9 mouse cellular contexts compared by ENCODE assay signal in the genomic region with DNA sequence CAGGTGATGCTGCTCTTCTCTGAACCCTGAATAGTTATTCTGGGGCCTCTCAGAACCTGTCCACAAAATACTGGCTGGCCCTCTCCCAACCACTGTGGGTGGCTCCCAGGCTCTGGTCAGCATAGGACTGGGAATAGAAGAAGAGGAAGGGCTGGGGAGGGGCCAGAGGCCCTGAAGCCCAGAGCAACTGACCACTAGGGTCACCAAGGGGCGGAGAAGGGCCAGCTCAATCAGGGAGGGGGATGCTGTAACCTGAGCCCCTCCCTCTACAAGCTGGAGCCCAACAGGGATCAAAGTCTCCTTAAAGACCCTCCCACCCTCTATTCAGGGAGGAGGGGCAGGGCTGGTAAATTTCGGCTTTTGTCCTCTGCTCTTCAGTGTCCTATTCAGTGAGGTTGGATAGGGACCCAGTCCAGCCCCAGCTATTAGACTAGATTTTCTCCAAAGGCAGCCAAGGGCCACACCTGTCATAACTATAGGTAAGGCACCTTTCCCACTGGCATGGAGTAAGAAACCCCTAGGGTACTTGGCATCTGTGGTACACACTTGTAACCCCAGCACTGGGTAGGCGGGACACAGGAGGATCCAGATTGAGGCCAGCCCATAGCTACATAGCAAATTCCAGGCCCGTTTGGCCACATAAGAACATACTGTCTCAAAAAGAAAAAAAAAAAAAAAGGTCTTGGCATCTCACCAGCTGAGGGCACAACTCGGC. TPM values are rescaled to one million over a fixed set of nuclear protein-coding genes. Genes with fewer than 3 reads are reported as not detected.
DNase-seq lines count a peak whose midpoint lies in the region; ATAC-seq and TF ChIP-seq lines count a peak whose summit lies in the region.
"Had no signal": no experiment of that assay in that cellular context is flagged by ENCODE, and none has a peak within 500 bp of the region (broad histone marks: within the 10 kb centered on the region; RNA-seq: fewer than 3 reads in every experiment).

A gene (minus strand): TSS at position 663 of the 715 bp plus-strand sequence.

- no peaks in the 10 kb centered on the region for H3K9me3 ChIP-seq in kidney, embryonic 15.5 days (replicated peaks)
- no peaks in the 10 kb centered on the region for H3K9me3 ChIP-seq in embryonic facial prominence, embryonic 13.5 days
- no peaks in the 10 kb centered on the region for H3K9me3 ChIP-seq in neural tube, embryonic 15.5 days (replicated peaks)

- WGBS in kidney, embryonic 15.5 days, result 36% methylated on average over 5 of the region's 5 CpGs
- 30% methylated on average over 5 of the region's 5 CpGs for WGBS in embryonic facial prominence, embryonic 13.5 days
- WGBS in liver, adult 2 months, result 27% methylated on average over 5 of the region's 5 CpGs
- WGBS in neural tube, embryonic 15.5 days, result 29% methylated on average over 5 of the region's 5 CpGs

- ATAC-seq in kidney, embryonic 15.5 days (replicated peaks; ENCODE audit: low FRiP score), result 0 out of 2 replicates have a peak, but pooled peaks have one; percentile 4
- ATAC-seq in embryonic facial prominence, embryonic 13.5 days (ENCODE audit: insufficient number of reproducible peaks, insufficient read depth, low FRiP score, low TSS enrichment, low read depth), result no peak
- ATAC-seq in neural tube, embryonic 15.5 days (ENCODE audit: low FRiP score), result no peak

- no peak within 1 kb of the TSS for H3K4me2 ChIP-seq in kidney, embryonic 15.5 days
- H3K4me2 ChIP-seq in embryonic facial prominence, embryonic 13.5 days, result no peak within 1 kb of the TSS
- no peak within 1 kb of the TSS for H3K4me2 ChIP-seq in neural tube, embryonic 15.5 days

- peak within 1 kb of the TSS; percentile 56 for H3K27ac ChIP-seq in kidney, embryonic 15.5 days
- peak within 1 kb of the TSS; percentile 11; the same call in 1 of the 2 replicates for H3K27ac ChIP-seq in embryonic facial prominence, embryonic 13.5 days
- H3K27ac ChIP-seq in liver, adult 2 months (replicated peaks; ENCODE audit: insufficient read depth, low read depth, low read length), result peak within 1 kb of the TSS; percentile 15
- 0 out of 2 replicates have a peak within 1 kb of the TSS, but pooled peaks have one; percentile 19 for H3K27ac ChIP-seq in neural tube, embryonic 15.5 days (replicated peaks)

- H3K9ac ChIP-seq in kidney, embryonic 15.5 days, result 0 out of 2 replicates have a peak within 1 kb of the TSS, but pooled peaks have one; percentile 9
- peak within 1 kb of the TSS; percentile 41 for H3K9ac ChIP-seq in embryonic facial prominence, embryonic 13.5 days
- H3K9ac ChIP-seq in liver, adult 2 months (ENCODE audit: low read depth, low read length), result no peak within 1 kb of the TSS
- H3K9ac ChIP-seq in neural tube, embryonic 15.5 days (replicated peaks), result no peak within 1 kb of the TSS

- peaks cover 9% of the 10 kb centered on the region; the same call in 1 of the 2 replicates for H3K79me2 ChIP-seq in liver, adult 2 months (ENCODE audit: control insufficient read depth, insufficient read depth, low read length)

- no peak for TF ChIP-seq CTCF in liver, adult 2 months (IDR thresholded peaks at IDR 0.05; ENCODE audit: low read depth, low read length)

- no peak for TF ChIP-seq POLR2A in liver, adult 2 months (IDR thresholded peaks at IDR 0.05; ENCODE audit: extremely low read depth, insufficient read depth, low read length)

- H3K4me3 ChIP-seq in kidney, embryonic 15.5 days (replicated peaks), result no peak within 1 kb of the TSS
- no peak within 1 kb of the TSS for H3K4me3 ChIP-seq in embryonic facial prominence, embryonic 13.5 days
- H3K4me3 ChIP-seq in liver, adult 2 months (ENCODE audit: insufficient read depth, low read depth, low read length), result no peak within 1 kb of the TSS
- H3K4me3 ChIP-seq in neural tube, embryonic 15.5 days (replicated peaks), result no peak within 1 kb of the TSS

- DNase-seq in kidney, adult 11 months, result no peak
- no peak for DNase-seq in liver, adult 2 months (ENCODE audit: extremely low read depth, low read depth, low spot score)
- DNase-seq in right cerebral cortex, postnatal 25 days, result no peak
- DNase-seq in lung, postnatal 4 days, result no peak
- no peak for DNase-seq in ovary, adult 18-20 months (ENCODE audit: low spot score)
- DNase-seq: lung, postnatal 36 days had no signal

- H3K27me3 ChIP-seq in kidney, embryonic 15.5 days, result no peaks in the 10 kb centered on the region
- H3K27me3 ChIP-seq in embryonic facial prominence, embryonic 13.5 days, result no peaks in the 10 kb centered on the region
- no peaks in the 10 kb centered on the region for H3K27me3 ChIP-seq in liver, adult 2 months (ENCODE audit: control insufficient read depth, insufficient read depth, low read length)
- H3K27me3 ChIP-seq in neural tube, embryonic 15.5 days (replicated peaks), result no peaks in the 10 kb centered on the region

- peaks cover 55% of the 10 kb centered on the region for H3K36me3 ChIP-seq in kidney, embryonic 15.5 days
- peaks cover 71% of the 10 kb centered on the region for H3K36me3 ChIP-seq in embryonic facial prominence, embryonic 13.5 days
- H3K36me3 ChIP-seq in liver, adult 2 months (ENCODE audit: control insufficient read depth, insufficient read depth, low read length), result peaks cover 4% of the 10 kb centered on the region; the same call in 1 of the 2 replicates
- H3K36me3 ChIP-seq in neural tube, embryonic 15.5 days, result peaks cover 42% of the 10 kb centered on the region

- peaks cover 41% of the 10 kb centered on the region for H3K4me1 ChIP-seq in kidney, embryonic 15.5 days
- H3K4me1 ChIP-seq in embryonic facial prominence, embryonic 13.5 days, result peaks cover 30% of the 10 kb centered on the region
- H3K4me1 ChIP-seq in liver, adult 2 months (ENCODE audit: control insufficient read depth, insufficient read depth, low read length), result peaks cover 19% of the 10 kb centered on the region
- H3K4me1 ChIP-seq in neural tube, embryonic 15.5 days, result peaks cover 39% of the 10 kb centered on the region

RNA-seq across cellular contexts. Expression of the gene that starts here (rescaled TPM):
- 0.49 and 0.56 TPM in 2 replicates for polyA plus RNA-seq in kidney, embryonic 15.5 days (2015; fragmentation: Nextera tagmentation; extraction: Ambion mirVana)
- polyA plus RNA-seq in embryonic facial prominence, embryonic 13.5 days (2015; fragmentation: Nextera tagmentation; extraction: Ambion mirVana), result 0.56 and 0.73 TPM in 2 replicates
- total RNA-seq in liver, adult 2 months (2014; rRNA removed), result 0.07 and 0.09 TPM in 2 replicates
- polyA plus RNA-seq in liver, adult 2 months (2012; rRNA removed), result 0.24 and 0.92 TPM in 2 replicates
- 0.47 and 0.52 TPM in 2 replicates for polyA plus RNA-seq in neural tube, embryonic 15.5 days (2015; fragmentation: Nextera tagmentation; extraction: Ambion mirVana)

Comparison
In these comparisons a context has a peak if more than half of its experiments do, and no peak if none do; other contexts are left out.
1. Peak in ATAC-seq, H3K27ac ChIP-seq and H3K9ac ChIP-seq in kidney, embryonic 15.5 days; RNA of the gene not detected or under 1 TPM.